Mouse (Mus musculus) adrenal gland, postnatal 36 days (tissue): ENCODE measurements around the gene Tjp1. TPM values are rescaled to one million over a fixed set of nuclear protein-coding genes. Genes with fewer than 3 reads are reported as not detected.

Experiments used
- total RNA-seq, 2 experiments: library from RNA; stranded (reverse); gene quantifications; 2 replicates each; pipeline ENCODE4 v1.2.3; 2021

Tjp1 gene
- total RNA-seq, 2 experiments from 2014 or later: 86.5 to 89.9 TPM

Other genes with a start within 250 kb of the Tjp1 start
- gene Tarsl2, start 117.1 kb upstream of the Tjp1 start, total RNA-seq: 10 to 100 TPM; 18.2 to 27.3 TPM
- gene Tm2d3, start 163.4 kb upstream of the Tjp1 start, total RNA-seq: 10 to 100 TPM; 59.4 to 60.7 TPM